In genomic region chrX:102311119-102311518, GRCm38 (mm10) we compare ENCODE assay signal across 19 mouse cellular contexts.
"Had no signal": no experiment of that assay in that cellular context is flagged by ENCODE, and none has a peak within 500 bp of the region (broad histone marks: within the 10 kb centered on the region; RNA-seq: fewer than 3 reads in every experiment).

No protein-coding gene starts in this region.

- H3K9me3 ChIP-seq: midbrain, embryonic 10.5 days; midbrain, embryonic 12.5 days; neural tube, embryonic 13.5 days; neural tube, embryonic 15.5 days had no signal

- H3K27ac ChIP-seq: midbrain, embryonic 10.5 days; midbrain, embryonic 12.5 days; neural tube, embryonic 13.5 days; neural tube, embryonic 15.5 days had no signal

- H3K4me3 ChIP-seq: midbrain, embryonic 10.5 days; midbrain, embryonic 12.5 days; myocyte; neural tube, embryonic 13.5 days; neural tube, embryonic 15.5 days had no signal

- H3K4me1 ChIP-seq: midbrain, embryonic 10.5 days; midbrain, embryonic 12.5 days; neural tube, embryonic 13.5 days; neural tube, embryonic 15.5 days had no signal

- DNase-seq: lung, adult 18-20 months; lung, embryonic 14.5 days; lung, postnatal 10 days; lung, postnatal 4 days; midbrain, embryonic 14.5 days; retina, postnatal 1 day; right cerebral cortex, adult 18-20 months; right cerebral cortex, postnatal 25 days; right cerebral cortex, postnatal 4 days; spleen, adult 18-20 months; thymus, adult 18-20 months; thymus, postnatal 25 days; thymus, postnatal 4 days had no signal

- H3K9ac ChIP-seq: lung, embryonic 14.5 days; midbrain, embryonic 12.5 days; neural tube, embryonic 13.5 days; neural tube, embryonic 15.5 days had no signal

- ATAC-seq: midbrain, embryonic 16.5 days had no signal

- H3K36me3 ChIP-seq: midbrain, embryonic 10.5 days; midbrain, embryonic 12.5 days; neural tube, embryonic 13.5 days; neural tube, embryonic 15.5 days had no signal

- H3K4me2 ChIP-seq: lung, embryonic 14.5 days; midbrain, embryonic 12.5 days; neural tube, embryonic 13.5 days; neural tube, embryonic 15.5 days had no signal
